Mouse (Mus musculus) heart, postnatal 4 days (tissue): ENCODE measurements around the gene D1Pas1. TPM values are rescaled to one million over a fixed set of nuclear protein-coding genes. Genes with fewer than 3 reads are reported as not detected.

Source experiments
- DNase-seq: peaks from one replicate; pipeline ENCODE4 v3.0.0; 2021
- total RNA-seq, 2 experiments: library from RNA; stranded (reverse); gene quantifications; 2 replicates each; pipeline ENCODE4 v1.2.3; 2021

D1Pas1 gene
- total RNA-seq = under 1 TPM; 0.36 to 0.41 TPM

GRCm38 (mm10) chr1:186967201-186967812 is at the start of gene D1Pas1:
Gene D1Pas1, plus strand, starts transcription at chr1:186967416.
- DNase-seq = peak; percentile 12

GRCm38 (mm10) chr1:186922489-186923370 is 44.5 kb upstream of the D1Pas1 start:
- DNase-seq = no peak

- peak; percentile 5 for DNase-seq
Measured at GRCm38 (mm10) chr1:186924027-186924426, 43.2 kb upstream of the D1Pas1 start.

- DNase-seq = no peak
Measured at GRCm38 (mm10) chr1:186925411-186925810, 41.8 kb upstream of the D1Pas1 start.

- DNase-seq = no peak
Measured at GRCm38 (mm10) chr1:186926316-186926949, 40.8 kb upstream of the D1Pas1 start.

GRCm38 (mm10) chr1:186926950-186927316 is 40.3 kb upstream of the D1Pas1 start:
- DNase-seq = no peak

- DNase-seq = no peak
Measured at GRCm38 (mm10) chr1:186927494-186927893, 39.7 kb upstream of the D1Pas1 start.

GRCm38 (mm10) chr1:186930160-186930887 is 36.9 kb upstream of the D1Pas1 start:
- no peak for DNase-seq

- DNase-seq = no peak
Measured at GRCm38 (mm10) chr1:186930888-186931233, 36.4 kb upstream of the D1Pas1 start.

GRCm38 (mm10) chr1:186934205-186934604 is 33.0 kb upstream of the D1Pas1 start:
- DNase-seq = no peak

GRCm38 (mm10) chr1:186952381-186952780 is 14.8 kb upstream of the D1Pas1 start:
- DNase-seq = no peak

- DNase-seq = no peak
Measured at GRCm38 (mm10) chr1:186954591-186954990, 12.6 kb upstream of the D1Pas1 start.

- peak; percentile 21 for DNase-seq
Measured at GRCm38 (mm10) chr1:186959380-186959779, 7.8 kb upstream of the D1Pas1 start.

GRCm38 (mm10) chr1:186964143-186964875 is 2.9 kb upstream of the D1Pas1 start:
- DNase-seq = no peak

GRCm38 (mm10) chr1:186967926-186968325 is 710 bp downstream of the D1Pas1 start:
- DNase-seq = no peak

GRCm38 (mm10) chr1:186976937-186977540 is 9.8 kb downstream of the D1Pas1 start:
- DNase-seq = no peak

GRCm38 (mm10) chr1:186977801-186978200 is 10.6 kb downstream of the D1Pas1 start:
- no peak for DNase-seq

GRCm38 (mm10) chr1:186979465-186979864 is 12.2 kb downstream of the D1Pas1 start:
- DNase-seq = no peak

GRCm38 (mm10) chr1:186980503-186980902 is 13.3 kb downstream of the D1Pas1 start:
- no peak for DNase-seq

- no peak for DNase-seq
Measured at GRCm38 (mm10) chr1:186985131-186985530, 17.9 kb downstream of the D1Pas1 start.

GRCm38 (mm10) chr1:186986086-186986485 is 18.9 kb downstream of the D1Pas1 start:
- DNase-seq = no peak

- DNase-seq = no peak
Measured at GRCm38 (mm10) chr1:186986506-186986905, 19.3 kb downstream of the D1Pas1 start.
